Mouse (Mus musculus) mature B cell (primary cell): ENCODE measurements around the gene Gja8.

Experiments used
- in situ Hi-C: fragments of 300-500 bp; cut with MboI; formaldehyde crosslinking; loops from 2 replicates; pipeline ENCODE4 v1.14.3; 2019

Gene Gja8

DNA sequence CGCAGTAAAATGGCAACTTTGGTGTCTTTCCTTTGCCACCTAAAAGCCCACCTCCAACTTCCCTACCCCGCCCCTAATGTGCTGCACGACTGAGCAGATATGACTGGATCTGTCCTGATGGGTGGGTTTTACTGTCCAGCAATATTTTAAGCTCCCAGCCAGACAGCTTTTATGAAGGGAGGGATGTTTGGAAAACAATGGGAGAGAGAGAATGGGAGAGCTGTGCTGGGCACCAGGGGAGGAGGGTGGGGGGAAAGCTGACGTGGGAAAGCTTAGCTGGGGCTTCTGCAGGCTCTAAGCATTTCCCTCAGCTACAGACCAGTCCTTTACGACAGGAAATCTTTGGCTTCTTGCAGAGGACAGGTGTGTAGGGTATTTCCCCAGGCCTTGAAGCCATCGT lies at the start of gene Gja8:
Gja8 (minus strand) TSS at position 101 of the 400 bp plus-strand sequence.
- in situ Hi-C loops: loop anchor here (25.0 kb wide), 1 partner anchor 411 kb away; no protein-coding TSS in a partner anchor

DNA sequence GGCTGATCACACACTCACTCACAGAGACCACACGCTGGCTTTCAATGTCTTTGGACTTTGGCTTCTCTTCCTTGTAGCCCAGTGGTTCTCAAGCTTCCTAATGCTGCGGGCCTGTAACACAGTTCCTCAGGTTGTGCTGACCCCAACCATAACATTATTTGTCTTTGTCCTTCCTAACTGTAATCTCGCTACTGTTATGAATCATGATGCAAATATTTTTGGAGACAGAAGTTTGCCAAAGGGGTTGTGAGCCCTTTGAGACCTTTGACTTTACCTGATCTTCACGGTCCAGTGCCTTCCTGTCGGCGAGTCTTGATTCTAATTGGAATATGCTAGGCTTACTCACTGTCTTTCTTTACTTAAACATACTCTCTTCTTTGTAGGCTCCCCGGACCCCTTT lies 48.6 kb upstream of the Gja8 start:
- in situ Hi-C loops: no loop called here

DNA sequence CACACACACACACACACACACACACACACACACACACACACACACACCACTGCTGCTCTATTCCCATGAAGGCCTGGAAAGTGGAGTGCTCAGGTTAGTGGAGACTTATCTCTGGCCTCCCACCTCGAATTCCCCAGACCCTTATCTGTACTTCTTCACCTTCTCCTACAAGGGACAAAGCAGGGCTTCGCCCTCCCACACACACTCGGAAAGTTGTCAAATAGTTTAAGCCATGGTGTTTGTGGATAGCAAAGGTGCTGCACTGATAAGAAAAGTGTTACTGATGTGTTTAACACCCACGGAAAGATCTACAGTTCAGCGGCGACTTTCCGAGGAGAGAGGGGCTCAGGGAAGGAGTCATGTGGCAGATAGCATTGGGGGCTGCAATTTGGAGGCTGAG lies 45.2 kb upstream of the Gja8 start:
- in situ Hi-C loops: no loop called here

DNA sequence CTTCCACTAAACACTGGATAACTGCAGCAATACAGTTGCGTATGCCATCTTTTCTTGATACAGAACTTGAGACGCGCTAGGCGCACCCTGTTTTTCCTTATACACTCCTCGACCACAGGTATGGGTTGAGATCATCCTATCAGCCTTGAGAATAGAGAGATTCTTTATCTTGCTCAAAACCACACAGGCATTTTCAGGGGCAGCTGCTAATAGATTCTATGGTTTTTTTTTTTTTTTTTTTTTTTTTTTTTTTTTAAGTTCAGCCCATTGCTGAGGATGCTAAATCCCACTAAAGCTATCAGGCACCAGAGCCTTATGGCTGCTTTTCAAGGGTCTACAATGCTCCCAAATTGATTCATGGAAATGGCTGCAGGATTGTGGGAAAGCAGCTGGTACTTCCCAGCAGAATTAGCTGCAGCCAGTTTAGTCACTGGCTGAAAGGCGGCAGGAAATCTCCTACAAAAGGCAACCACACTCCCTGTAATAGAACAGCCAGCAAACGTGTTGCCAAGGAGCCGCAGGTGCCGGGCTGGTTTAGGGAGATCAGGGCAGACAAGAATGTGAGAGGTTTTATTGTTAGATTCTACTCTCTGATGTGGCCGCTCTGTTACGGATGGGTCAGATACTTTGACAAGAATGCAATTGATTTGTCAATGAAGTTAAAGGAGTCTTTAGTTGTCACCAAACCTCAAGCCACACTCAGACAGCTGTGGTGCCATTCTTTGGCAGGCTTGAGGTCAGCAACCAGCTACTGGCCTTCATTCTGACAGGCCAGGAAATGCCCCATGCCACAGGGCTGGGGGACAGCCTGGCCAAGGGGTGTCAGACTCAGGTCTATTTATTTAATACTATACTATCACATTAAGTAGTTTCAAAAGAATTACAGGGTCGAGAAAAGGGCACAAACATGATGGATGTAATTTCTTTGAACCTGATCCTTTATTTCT lies 37.5 kb upstream of the Gja8 start:
- in situ Hi-C loops: no loop called here

DNA sequence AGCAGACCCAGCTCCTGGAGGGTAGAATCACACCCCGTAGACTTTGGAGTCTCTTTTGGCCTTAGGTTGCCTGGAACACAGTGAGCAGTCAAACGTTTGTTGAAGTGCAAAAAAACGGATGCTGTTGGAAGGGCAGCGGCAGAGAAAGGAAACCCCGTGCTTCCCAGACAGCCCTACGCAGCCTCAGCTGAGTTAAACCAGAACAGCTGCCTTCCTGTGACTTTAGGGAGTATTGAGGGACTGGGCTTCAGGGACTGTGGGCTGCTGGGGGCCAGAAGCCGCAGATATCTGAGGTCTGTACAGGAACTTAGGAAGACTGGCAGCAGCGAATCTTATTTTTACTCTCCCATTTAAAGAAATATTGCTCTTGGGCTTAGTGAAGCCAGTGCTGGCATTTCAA lies 34.8 kb upstream of the Gja8 start:
- in situ Hi-C loops: no loop called here

DNA sequence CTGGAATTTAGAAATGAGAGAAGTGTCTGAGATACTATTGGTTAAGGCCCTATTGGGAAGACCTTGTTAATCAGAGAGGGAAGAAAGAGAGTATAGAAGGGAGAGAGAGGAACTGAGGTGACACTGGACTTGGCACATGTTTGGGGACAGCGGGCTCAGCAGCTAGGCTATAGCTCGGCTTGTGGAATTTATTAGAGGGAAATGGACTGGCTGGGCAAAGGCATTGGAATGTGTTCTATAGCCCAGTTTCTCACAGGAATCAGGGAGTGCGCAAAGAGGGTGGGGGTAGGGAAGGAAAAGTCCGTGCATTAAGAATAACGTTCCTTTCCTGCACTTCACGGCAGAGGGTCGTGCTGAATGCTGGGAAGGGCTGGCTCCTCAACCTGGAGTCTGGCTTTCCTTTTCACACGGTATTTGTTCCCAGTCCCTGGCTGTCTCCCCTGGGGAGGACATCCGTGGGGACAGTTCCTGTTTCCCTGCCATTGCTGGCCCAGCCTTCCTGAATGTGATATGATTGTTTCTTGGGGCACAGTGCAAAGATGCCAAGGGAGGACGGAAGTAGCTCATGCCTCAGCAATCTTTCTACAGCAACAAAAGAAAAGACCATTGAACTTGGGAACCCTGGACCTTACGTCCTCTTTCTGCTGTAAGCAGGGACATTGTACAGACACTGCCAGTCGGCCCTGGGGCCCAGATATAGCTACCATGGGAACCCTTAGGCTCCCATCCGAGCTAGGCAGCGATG lies 27.8 kb upstream of the Gja8 start:
- in situ Hi-C loops: no loop called here

DNA sequence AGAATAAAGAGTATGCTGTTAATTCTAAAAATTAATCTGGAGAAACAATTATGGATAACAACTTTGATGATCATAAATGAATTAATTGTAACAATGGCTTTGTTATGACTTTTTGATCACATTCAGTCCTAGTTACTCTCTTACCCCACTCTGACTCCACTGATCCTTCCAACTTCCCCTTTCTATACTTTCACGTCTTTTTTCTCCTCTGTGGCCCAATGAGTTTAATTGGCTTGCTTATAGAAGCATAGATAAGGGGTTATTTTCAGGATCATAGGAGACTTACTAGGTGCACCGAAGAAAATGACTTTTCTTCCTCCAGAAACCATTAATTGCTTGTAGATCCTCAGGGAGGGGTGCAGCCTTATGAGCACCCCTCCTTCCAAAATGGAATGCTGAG lies 16.9 kb upstream of the Gja8 start:
- in situ Hi-C loops: loop anchor here (25.0 kb wide), 1 partner anchor 395 kb away; no protein-coding TSS in a partner anchor

DNA sequence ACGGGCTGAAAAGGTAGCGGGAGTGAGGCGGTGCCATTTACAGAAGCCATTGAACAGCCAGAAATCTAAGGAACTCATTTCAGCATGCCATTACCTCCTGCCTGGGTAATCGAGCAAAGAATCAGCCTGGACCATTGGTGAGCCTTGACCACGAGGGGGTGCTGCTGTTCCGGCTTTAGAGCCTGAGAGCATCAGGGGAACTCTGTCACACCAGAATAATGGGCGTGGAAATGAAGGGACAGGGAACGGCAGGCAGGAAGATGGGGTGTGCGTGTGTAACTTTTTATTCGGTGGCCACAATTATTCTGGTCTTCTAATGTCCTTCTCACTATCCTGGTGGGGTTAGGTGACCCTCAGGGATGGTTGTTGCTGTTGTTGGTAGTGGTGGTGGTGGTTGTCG lies 12.9 kb upstream of the Gja8 start:
- in situ Hi-C loops: loop anchor here (25.0 kb wide), 1 partner anchor 399 kb away; no protein-coding TSS in a partner anchor

DNA sequence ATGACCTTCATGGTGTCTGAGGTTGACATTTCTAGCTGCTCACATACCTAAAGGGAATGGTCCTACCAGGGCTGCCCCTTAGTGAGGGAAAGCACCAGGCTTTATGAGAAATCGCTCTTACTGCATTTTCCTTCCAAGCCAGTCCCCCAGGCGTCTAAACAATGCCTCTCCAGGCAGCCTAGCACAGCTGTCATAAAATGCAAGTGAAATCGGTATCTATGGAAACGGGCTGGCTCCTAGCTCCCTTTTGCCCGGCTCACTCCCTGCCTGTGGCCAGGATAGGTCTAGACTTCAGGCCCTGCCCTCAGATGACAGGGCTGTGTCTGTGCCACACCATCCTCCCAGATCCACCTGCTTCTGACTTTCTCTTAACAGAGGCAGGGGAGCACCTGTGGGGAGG lies 11.8 kb upstream of the Gja8 start:
- in situ Hi-C loops: loop anchor here (25.0 kb wide), 1 partner anchor 400 kb away; no protein-coding TSS in a partner anchor

DNA sequence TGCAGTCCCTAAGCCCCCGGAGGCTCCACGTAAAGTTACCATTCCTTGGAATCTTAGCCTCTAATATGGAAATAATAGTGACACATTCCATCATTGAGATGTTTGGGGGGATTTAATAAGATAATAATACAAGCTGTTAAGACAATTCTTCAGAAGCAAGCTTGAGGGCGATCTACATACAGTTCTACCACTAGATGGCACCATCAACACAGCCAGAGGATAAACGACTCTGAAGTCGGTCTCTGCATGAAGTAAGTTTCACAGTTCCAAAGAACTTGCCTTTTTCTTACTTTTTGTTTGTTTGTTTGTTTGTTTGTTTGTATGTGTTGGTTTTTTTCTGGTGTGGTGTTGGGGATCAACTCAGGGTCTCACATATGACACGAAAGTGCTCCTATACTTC lies 10.4 kb upstream of the Gja8 start:
- in situ Hi-C loops: loop anchor here (25.0 kb wide), 1 partner anchor 401 kb away; no protein-coding TSS in a partner anchor

DNA sequence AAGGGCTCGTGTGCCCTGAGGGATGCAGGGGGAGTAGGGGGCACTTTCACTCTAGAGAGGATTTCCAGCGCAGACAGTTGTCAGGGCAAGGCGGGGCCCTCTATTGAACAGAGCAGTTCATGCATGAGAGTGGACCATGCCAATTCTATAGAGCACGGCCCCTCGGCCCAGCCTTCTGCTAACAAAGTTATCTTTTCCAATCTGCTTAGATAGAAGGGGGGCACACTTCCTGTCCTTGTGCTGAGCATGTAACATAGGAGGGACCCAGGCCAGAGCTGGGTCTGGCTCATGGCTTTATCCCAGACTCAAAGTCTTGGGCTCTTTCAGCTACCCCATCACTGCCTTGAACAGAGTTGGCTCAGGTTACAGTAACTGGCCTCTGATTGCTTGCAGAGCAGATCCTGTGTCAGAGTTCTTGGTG lies 5.5 kb upstream of the Gja8 start:
- in situ Hi-C loops: loop anchor here (25.0 kb wide), 1 partner anchor 406 kb away; no protein-coding TSS in a partner anchor

DNA sequence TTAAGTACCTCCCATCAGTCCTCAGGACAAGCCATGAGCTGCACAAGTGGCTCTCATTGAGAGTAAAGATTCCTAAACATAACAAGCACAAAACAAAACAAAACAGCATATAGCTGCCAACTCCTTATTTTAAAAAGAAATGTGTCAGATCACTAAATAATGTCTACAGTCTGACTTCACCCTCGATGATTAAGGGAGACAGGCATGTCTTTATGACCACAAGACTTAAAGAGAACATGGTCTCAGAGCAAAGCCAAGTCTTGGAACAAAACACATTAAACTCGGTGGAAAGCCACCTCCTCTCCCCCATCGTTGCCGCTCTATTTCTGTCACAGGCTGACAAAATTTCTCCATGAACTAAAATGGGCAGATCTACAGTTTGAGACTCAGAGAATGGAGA lies 1.2 kb downstream of the Gja8 start:
- in situ Hi-C loops: loop anchor here (25.0 kb wide), 1 partner anchor 413 kb away; no protein-coding TSS in a partner anchor

DNA sequence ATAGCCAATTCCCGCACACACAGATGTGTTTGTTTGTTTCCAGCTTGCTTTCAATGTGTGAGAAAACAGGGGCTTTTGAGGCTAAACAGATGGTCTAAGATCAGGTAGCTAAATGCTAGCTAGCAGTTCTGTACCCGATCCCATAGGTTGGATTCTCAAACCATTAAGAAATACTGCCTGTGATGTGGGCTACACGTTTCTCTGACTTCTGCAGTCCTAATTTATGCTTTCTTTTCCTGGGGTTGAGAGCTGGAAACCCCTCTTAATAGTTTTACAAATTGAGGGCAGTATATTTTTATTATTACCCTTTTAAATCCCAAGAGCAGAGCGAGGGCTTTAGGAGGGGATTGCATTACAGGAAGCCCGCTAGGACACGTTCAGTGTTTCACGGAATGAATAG lies 4.8 kb downstream of the Gja8 start:
- in situ Hi-C loops: no loop called here

DNA sequence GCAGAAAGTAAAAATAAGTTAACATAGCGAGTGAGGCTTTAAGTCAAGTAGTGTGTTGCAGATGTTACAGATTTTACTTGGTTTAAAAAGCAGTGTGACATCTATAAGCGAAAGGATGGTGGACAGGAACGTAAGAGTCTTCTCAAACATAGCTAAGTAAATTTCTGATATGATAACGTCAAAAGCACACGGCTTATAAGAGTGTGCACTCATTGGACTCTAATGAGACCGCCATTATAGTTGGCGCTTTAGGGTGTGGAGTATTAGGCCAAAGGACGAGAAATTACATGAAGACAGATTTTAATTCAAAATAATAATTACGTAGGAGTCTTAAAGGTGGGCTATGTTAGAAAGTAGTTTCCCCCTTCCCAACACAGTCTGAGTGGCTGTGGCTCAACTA lies 20.2 kb downstream of the Gja8 start:
- in situ Hi-C loops: no loop called here

DNA sequence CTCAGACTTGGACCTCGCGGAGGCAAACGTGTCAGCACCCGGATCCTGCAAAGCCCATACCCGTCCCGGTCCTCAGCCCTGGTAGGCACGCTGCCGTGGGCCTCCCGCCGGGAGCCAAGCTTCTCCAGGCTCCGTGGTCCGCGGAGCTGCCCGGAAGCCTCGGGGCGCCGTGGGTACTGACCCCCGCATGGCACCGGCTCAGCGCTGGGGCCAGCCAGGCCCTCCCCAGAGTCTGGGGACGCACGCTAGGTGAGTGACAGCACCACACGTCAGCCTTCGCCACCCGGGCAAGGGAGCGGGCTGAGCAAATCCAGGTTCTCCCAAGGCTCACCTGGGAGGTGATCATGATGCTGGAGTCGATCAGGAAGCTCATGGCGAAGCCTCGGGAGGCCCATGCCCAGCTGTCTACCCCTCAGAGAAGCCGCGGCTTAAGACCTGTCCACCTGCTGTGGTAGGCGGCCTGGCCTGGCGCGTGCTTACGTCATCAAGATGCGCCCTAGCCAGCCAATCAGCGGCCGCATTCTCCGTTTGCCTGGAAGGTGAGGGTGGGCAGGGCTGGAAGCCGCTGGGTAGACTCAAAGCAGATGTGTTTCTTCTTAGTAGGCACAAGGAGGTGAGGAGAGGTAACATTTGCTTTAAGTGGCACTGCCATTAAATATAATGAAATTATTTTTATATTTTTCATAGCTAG lies 20.8 kb downstream of the Gja8 start, which contains the start of gene Gpr89:
Gpr89 (minus strand) TSS at position 496 of the 691 bp plus-strand sequence.
- in situ Hi-C loops: no loop called here

DNA sequence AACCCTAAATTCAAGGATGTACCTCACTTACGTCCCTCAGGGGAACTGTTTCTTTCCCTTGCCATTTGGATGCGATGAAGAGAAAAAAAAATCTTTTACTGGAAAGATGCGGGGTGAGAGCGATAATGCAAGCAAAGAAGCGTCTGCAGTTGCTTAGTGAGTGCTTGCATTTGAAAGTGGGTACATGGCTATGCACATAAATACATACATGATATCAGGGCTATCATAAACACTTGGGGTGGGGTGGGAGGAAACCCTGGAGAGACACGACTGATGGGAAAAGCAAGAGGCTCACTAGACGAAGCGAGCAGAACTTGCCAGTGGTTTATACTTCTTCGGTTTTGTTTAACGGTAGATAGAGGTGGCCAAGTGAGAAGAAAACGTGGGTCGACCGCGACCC lies 21.4 kb downstream of the Gja8 start, which contains the start of gene Gja5:
Gja5 (plus strand) TSS at position 301 of the 400 bp plus-strand sequence.
- in situ Hi-C loops: no loop called here

DNA sequence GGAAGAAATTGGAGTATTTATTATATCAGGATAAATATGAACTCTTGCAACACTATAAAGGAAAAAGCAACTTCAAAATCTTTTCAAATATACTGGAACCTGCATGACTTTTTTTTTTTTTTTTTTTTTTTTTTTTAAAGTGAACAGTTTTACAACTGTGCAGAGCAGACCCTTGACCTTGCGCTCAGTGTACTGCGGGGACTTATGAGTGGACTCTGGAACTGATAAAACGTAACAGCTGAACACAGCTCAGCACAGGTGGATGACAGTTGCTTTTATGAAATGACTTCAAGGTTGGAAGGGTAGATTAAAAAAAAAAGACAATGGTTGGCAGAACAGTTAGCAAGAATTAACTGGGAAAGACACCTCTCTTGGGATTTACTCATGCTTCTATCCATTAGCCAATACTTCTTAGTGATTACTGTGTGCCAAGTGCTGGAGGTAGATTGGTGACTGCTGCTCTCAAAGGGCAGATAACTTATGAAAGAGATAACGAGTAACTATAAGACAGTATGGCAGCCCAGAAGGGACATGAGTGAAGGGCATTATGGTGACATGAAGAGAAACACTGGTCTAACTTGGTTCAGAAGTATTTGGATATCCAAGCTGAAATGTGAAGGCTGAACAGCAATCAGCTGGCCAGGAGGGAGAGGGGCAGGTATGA lies 23.4 kb downstream of the Gja8 start:
- in situ Hi-C loops: no loop called here

DNA sequence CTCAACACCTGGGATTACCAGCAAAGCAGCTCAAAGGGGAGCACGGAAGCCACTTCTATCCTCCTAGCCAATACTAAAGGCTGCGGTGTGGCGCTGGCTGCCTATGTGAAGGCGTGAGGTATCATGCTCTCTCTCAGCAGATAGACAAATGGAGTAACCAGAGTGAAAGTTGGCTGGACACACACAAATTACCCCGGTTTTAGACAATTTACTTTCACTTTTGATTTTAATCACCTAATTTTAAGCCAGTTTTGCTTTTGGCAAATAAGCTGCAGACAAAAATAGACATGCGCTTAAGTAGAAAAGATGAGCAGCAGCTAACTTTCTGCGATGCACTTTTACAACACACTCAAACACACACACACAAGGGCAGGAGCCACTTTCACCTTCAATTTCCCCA lies 42.1 kb downstream of the Gja8 start:
- in situ Hi-C loops: no loop called here

DNA sequence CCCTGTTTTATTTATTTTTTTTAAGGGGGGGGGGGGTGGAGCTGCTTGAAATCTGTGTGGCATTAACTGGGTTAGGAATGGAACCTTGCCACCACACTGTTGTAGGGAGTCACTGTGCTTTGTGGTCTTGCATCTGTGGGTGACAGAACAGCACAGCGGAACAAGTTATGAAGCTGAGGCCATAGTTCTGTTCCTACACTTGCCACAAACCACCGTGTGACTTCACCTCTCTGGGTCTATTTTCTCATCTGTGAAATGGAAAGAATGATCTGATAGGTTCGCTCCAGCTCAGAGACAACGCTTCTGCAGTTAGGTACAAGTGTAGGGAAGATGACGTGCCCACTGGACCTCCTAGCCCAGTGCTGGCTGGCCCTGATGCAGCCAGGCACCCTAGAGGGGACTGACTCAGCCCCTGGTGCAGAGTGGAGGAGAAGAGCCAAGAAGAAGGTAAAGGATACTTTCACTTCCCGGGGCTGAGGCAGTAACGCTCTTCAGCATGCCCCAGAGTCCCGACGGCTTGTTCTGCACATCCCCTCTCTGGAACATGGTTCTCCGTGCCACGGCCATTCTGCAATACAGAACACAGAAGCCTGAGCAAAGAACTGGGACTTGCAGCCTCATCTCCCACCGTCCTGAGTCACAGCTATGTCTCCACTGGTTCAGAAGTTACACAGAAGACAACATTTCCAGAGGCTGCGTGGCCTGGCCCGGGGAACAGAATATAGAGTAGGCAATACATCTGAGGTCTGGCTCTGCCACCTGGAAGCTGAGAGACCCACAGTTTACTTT lies 43.6 kb downstream of the Gja8 start:
- in situ Hi-C loops: no loop called here

DNA sequence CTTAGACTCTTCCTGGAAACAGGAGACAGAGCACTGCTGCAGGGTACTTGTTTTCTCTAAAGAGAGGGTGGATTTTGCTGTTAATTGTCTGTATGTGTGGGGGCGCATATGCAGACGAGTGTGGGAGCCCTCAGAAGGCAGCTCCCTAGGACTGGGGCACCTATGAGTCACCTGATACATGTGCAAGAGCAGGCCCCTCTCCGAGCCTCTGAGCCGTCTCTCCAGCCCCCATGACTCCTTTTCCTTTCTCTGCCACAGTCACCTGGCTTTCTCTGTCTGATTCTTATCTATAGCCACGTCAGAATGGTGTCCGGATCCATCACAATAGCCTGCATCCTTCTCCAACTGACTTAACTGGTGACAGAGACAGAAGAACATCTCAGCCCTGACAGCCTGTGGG lies 44.3 kb downstream of the Gja8 start:
- in situ Hi-C loops: no loop called here
